Mouse (Mus musculus) C2C12 (cell line): ENCODE results near the gene Zfp112.

Experiments
- CTCF ChIP-seq: IDR thresholded peaks from one replicate; pipeline ENCODE4 v1.5.1; 2011; ENCODE audit not compliant: control insufficient read depth, insufficient read depth, insufficient read length
- MAX ChIP-seq: IDR thresholded peaks from one replicate; pipeline ENCODE4 v1.6.1; 2011; ENCODE audit warnings: mild to moderate bottlenecking, control low read depth
- MYOG ChIP-seq: IDR thresholded peaks from one replicate; pipeline ENCODE4 v1.6.1; 2011; ENCODE audit not compliant: control insufficient read depth, insufficient read length; ENCODE audit errors: extremely low read depth
- USF1 ChIP-seq: IDR thresholded peaks from one replicate; pipeline ENCODE4 v1.6.1; 2011; ENCODE audit warnings: low read depth, mild to moderate bottlenecking, control low read depth, moderate library complexity

GRCm38 (mm10) chr7:24175337-24175711 lies 63.2 kb downstream of the Zfp112 start:
- TF ChIP-seq MYOG (no peak), CTCF (no peak), USF1 (no peak), MAX (no peak)
